Mouse (Mus musculus) heart, adult 2 months (tissue): ENCODE data around the gene Mrps35. TPM values are rescaled to one million over a fixed set of nuclear protein-coding genes. Genes with fewer than 3 reads are reported as not detected.
A peak's percentile ranks its signal among the peaks of the same experiment; 100 is the strongest.

Experiments used
- DNase-seq, 2 experiments: peaks; one replicate each; pipeline ENCODE4 v3.0.0; 2021
- H3K27ac ChIP-seq: fragments of 200-600 bp; 2 replicates; pipeline ENCODE4 v1.8.1; 2022
- H3K27me3 ChIP-seq: fragments of 200-500 bp; 2 replicates; pipeline ENCODE4 v1.6.1; 2012; ENCODE audit warnings: mild to moderate bottlenecking, low read length, inconsistent platforms, mixed read lengths; ENCODE audit not compliant: control insufficient read depth, insufficient read depth
- H3K36me3 ChIP-seq: fragments of 200-500 bp; 2 replicates; pipeline ENCODE4 v1.6.1; 2012; ENCODE audit warnings: low read length, inconsistent platforms; ENCODE audit not compliant: control insufficient read depth, insufficient read depth
- H3K4me1 ChIP-seq: fragments of 200-500 bp; 2 replicates; pipeline ENCODE4 v1.6.1; 2011; ENCODE audit warnings: low read length; ENCODE audit not compliant: control insufficient read depth, insufficient read depth
- H3K4me3 ChIP-seq: fragments of 200-600 bp; 2 replicates; pipeline ENCODE4 v1.8.1; 2022
- H3K79me2 ChIP-seq: fragments of 200-500 bp; replicated peaks from 2 replicates; pipeline ENCODE4 v1.6.1; 2012; ENCODE audit warnings: mild to moderate bottlenecking, inconsistent platforms, low read length, moderate library complexity, mixed read lengths; ENCODE audit not compliant: control insufficient read depth, insufficient read depth
- H3K9ac ChIP-seq: fragments of 200-500 bp; 2 replicates; pipeline ENCODE4 v1.6.1; 2012; ENCODE audit warnings: low read depth, mild to moderate bottlenecking, control low read depth, inconsistent platforms, low read length, mixed read lengths
- CTCF ChIP-seq: fragments of 200-600 bp; IDR thresholded peaks from 2 replicates; pipeline ENCODE4 v1.8.1; 2022; ENCODE audit warnings: antibody characterized with exemption, mild to moderate bottlenecking, moderate library complexity
- EP300 ChIP-seq: fragments of 200-500 bp; IDR thresholded peaks from 2 replicates; pipeline ENCODE4 v1.6.1; 2011; ENCODE audit warnings: low read depth, low read length, control low read depth; ENCODE audit not compliant: insufficient read depth
- POLR2A ChIP-seq: fragments of 200-500 bp; IDR thresholded peaks from 2 replicates; pipeline ENCODE4 v1.6.1; 2011; ENCODE audit warnings: mild to moderate bottlenecking, low read depth, low read length, control low read depth; ENCODE audit not compliant: insufficient read depth
- WGBS: fragments of 180-500 bp; shearing (Covaris S2); methylation state at CpG from one replicate; pipeline ENCODE4 v1.1.7; 2018; 5-methylcytosine and 5-hydroxymethylcytosine counted together
- intact Hi-C: fragments of 180-260 bp; cut with DNase I; formaldehyde crosslinking; loops from one replicate; pipeline ENCODE4 v1.15.1; 2025
- polyA plus RNA-seq: library from polyadenylated mRNA; depleted of rRNA; stranded (reverse); fragments of >200 nt; gene quantifications from 2 replicates; pipeline ENCODE4 v1.2.3, GENCODE M21; 2012
- total RNA-seq, 2 experiments: library from RNA; stranded (reverse); gene quantifications; 2 replicates each; pipeline ENCODE4 v1.2.3; 2021

The Mrps35 gene
- total and polyA plus RNA-seq, 3 experiments: 28.7 to 170 (median 168) TPM

DNA sequence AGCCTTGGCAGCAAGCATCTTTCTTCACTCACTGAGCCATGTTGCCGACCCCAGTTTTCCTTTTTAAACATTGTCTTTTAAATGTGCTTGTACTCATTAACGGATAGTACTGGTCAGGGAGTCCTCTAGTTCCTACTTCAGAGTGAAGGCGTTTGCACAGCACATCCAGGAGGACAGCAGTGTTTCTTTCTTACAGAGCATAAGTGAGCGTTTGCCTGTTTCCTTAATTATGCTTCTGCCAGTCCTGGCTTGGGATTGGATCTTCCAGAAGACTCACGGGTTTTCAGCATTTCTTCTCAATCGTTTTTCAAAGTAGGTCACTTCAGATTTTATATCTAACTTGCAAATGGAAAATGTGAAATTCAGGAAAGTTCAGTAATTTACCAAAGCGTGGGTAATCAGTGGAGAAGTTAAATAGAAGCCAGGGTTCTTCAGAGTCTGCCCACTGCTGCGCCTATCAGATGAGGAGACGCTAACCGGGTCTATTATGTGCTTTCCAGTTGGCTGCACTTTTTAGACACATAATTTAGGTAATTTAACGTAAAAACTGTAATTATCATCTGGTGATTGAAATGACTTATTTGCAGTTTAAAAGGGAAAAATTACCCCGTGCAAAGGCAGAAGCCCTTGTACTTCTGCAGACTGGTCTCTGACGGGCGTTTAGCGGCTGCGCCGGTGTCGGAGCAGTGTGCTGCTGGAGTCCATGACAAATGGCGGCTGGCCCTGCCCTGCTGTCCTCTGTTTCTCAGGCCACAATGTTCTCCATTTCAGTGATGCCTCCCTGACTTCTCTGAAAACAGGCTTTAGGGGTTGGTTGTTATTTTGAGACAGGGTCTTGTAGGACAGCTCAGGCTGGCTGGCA, 11.5 kb downstream of the Mrps35 start:
- no peak for DNase-seq
- WGBS: 92% methylated on average over 19 of the region's 19 CpGs
- Histone ChIP-seq H3K4me1 (peaks cover 2% of the 10 kb centered on the region; the same call in 1 of the 2 replicates), H3K36me3 (peaks cover 11% of the 10 kb centered on the region), H3K4me3 (no peak overlapping the region), H3K27me3 (no peaks in the 10 kb centered on the region), H3K79me2 (no peaks in the 10 kb centered on the region), H3K9ac (no peak overlapping the region), H3K27ac (no peak overlapping the region)
- intact Hi-C loops: no loop called here
- TF ChIP-seq CTCF: no peak
- no peak for TF ChIP-seq POLR2A
- no peak for TF ChIP-seq EP300

GRCm38 (mm10) chr6:147055374-147055977, 12.9 kb downstream of the Mrps35 start:
- no peaks in the 10 kb centered on the region for H3K27me3 ChIP-seq
- H3K27ac ChIP-seq: no peak overlapping the region
- H3K36me3 ChIP-seq: peaks cover 11% of the 10 kb centered on the region
- peaks cover 2% of the 10 kb centered on the region; the same call in 1 of the 2 replicates for H3K4me1 ChIP-seq
- no peaks in the 10 kb centered on the region for H3K79me2 ChIP-seq
- H3K9ac ChIP-seq: no peak overlapping the region
- intact Hi-C loops: loop anchor here (5.0 kb wide), 1 partner anchor 33 kb away; no protein-coding TSS in a partner anchor
- TF ChIP-seq CTCF: no peak
- TF ChIP-seq POLR2A: no peak
- H3K4me3 ChIP-seq: no peak overlapping the region
- no peak for DNase-seq
- WGBS: 75% methylated on average over 10 of the region's 10 CpGs

- H3K27ac ChIP-seq: no peak overlapping the region
- DNase-seq: no peak
- no peak overlapping the region for H3K9ac ChIP-seq
- intact Hi-C loops: loop anchor here (5.0 kb wide), 1 partner anchor 37 kb away; no protein-coding TSS in a partner anchor
- no peaks in the 10 kb centered on the region for H3K27me3 ChIP-seq
- peaks cover 11% of the 10 kb centered on the region for H3K36me3 ChIP-seq
- H3K79me2 ChIP-seq: no peaks in the 10 kb centered on the region; the same call in 1 of the 2 replicates
- H3K4me1 ChIP-seq: peaks cover 5% of the 10 kb centered on the region; the same call in 1 of the 2 replicates
- TF ChIP-seq EP300 (no peak), CTCF (peak; percentile 30)
- WGBS: 71% methylated on average over 7 of the region's 7 CpGs
- no peak overlapping the region for H3K4me3 ChIP-seq
These were observed 16.8 kb downstream of the Mrps35 start for GRCm38 (mm10) chr6:147059326-147059725.

DNA sequence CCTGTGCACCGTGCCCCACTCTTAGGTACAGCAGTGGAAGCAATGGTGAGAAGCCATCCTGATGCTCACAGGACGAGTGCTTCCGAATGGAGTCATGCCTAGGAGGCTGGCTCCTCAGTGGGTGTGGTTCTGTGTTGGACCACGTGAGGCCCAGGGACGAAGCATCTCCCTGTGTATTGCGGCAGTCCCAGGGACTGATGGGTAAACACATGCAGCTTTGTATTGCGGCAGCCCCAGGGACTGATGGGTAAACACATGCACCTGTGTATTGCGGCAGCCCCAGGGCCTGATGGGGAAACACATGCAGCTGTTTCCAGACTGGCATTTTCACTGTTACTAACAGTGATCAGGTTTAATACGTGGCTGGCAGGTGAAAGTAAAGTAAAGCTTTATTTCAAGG, 19.1 kb downstream of the Mrps35 start:
- H3K4me3 ChIP-seq: no peak overlapping the region
- H3K27me3 ChIP-seq: no peaks in the 10 kb centered on the region
- intact Hi-C loops: no loop called here
- peaks cover 6% of the 10 kb centered on the region for H3K36me3 ChIP-seq
- no peak for TF ChIP-seq EP300
- no peak for TF ChIP-seq POLR2A
- no peak for TF ChIP-seq CTCF
- WGBS: 92% methylated on average over 9 of the region's 9 CpGs
- no peak overlapping the region for H3K27ac ChIP-seq
- DNase-seq: no peak
- peaks cover 3% of the 10 kb centered on the region; the same call in 1 of the 2 replicates for H3K4me1 ChIP-seq
- no peak overlapping the region for H3K9ac ChIP-seq
- no peaks in the 10 kb centered on the region; the same call in 1 of the 2 replicates for H3K79me2 ChIP-seq

GRCm38 (mm10) chr6:147062034-147062433, 19.5 kb downstream of the Mrps35 start:
- Histone ChIP-seq H3K4me1 (peaks cover 3% of the 10 kb centered on the region; the same call in 1 of the 2 replicates), H3K79me2 (no peaks in the 10 kb centered on the region; the same call in 1 of the 2 replicates), H3K4me3 (no peak overlapping the region), H3K27ac (no peak overlapping the region), H3K36me3 (peaks cover 4% of the 10 kb centered on the region), H3K27me3 (no peaks in the 10 kb centered on the region), H3K9ac (no peak overlapping the region)
- DNase-seq: no peak
- no peak for TF ChIP-seq CTCF
- TF ChIP-seq EP300: no peak
- TF ChIP-seq POLR2A: no peak
- WGBS: 73% methylated on average over 7 of the region's 7 CpGs
- intact Hi-C loops: no loop called here

GRCm38 (mm10) chr6:147062694-147063093, 20.1 kb downstream of the Mrps35 start:
- Histone ChIP-seq H3K4me1 (peaks cover 3% of the 10 kb centered on the region; the same call in 1 of the 2 replicates), H3K79me2 (no peaks in the 10 kb centered on the region; the same call in 1 of the 2 replicates), H3K9ac (no peak overlapping the region), H3K4me3 (no peak overlapping the region), H3K36me3 (peaks cover 4% of the 10 kb centered on the region), H3K27ac (no peak overlapping the region), H3K27me3 (no peaks in the 10 kb centered on the region)
- no peak for TF ChIP-seq POLR2A
- TF ChIP-seq CTCF: no peak
- TF ChIP-seq EP300: no peak
- DNase-seq: no peak
- WGBS: 71% methylated on average over 7 of the region's 7 CpGs
- intact Hi-C loops: no loop called here
